Mouse (Mus musculus): ENCODE measurements around the gene Dab1.

Gene Dab1

GRCm38 (mm10) chr4:104509230-104509985, 890.2 kb downstream of the Dab1 start:
- ChIA-PET CTCF (interaction anchor here in 1 of 4 experiments (0.6 kb wide), 1 partner anchor 46 kb away, joined by 4 read pairs; no protein-coding TSS in a partner anchor), POLR2A (no interaction called here)

DNA sequence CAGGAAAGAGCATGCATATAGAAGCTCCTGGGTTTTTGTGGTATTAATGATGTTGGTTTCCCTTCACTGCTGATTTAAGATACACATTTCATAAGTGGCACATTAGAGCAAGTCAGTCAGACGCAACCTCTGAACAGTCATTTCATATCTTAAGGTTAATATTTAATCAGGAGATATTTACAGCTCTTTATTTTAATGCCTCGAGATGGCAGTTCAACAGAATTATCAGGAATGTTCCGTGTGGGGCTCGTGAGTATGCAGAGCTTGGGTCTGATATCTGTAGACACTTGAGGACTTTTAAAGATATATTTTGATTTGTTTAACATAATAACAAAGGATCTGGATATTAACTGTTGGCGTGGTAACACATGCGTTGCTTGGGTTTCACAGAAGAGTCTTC, 892.7 kb downstream of the Dab1 start:
- CTCF ChIA-PET = no interaction called here
- POLR2A ChIA-PET = no interaction called here

DNA sequence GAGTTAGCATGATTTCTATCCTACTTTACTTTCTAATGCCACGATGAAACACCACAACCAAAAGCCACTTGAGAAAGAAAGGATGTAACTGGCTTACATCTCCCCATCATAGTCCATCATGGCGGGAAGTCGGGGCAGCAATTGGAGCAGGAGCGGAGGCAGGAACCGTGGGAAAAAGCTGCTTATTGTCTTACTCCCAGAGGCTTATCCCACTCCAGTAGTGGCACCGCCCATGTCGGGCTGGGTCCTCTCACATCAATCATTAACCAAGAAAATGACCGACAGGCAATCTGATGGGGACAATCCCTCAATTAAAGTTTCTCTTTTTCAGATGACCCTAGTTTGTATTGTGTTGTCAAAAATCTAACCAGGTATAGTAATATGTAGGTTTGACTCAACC, 893.4 kb downstream of the Dab1 start:
- CTCF ChIA-PET = no interaction called here
- POLR2A ChIA-PET = no interaction called here

DNA sequence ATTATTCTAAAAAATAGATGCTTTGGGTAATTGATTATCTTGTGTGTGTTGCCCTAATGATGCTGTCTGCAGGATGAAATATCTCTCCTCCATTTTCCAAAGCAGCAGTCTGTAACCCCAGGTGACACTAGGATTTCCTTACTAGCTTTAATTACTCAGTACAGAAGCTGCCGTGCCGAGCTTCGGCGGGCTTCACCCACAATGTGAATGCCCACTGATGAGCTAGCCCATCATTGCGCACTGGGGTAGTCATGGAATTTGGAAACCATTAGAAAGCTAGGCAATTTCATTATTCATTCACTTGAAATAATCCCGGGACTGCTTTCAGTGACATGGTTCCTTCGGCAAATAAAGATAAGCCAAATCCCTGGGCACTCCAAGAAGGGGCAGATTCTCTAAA, 894.5 kb downstream of the Dab1 start:
- ChIA-PET CTCF (no interaction called here), POLR2A (interaction anchor here in 1 of 4 experiments (0.7 kb wide), 1 partner anchor 1143 kb away, joined by 3 read pairs; no protein-coding TSS in a partner anchor)

GRCm38 (mm10) chr4:104514568-104515000, 895.4 kb downstream of the Dab1 start:
- POLR2A ChIA-PET = interaction anchor here in 3 of 4 experiments (0.5 to 1.2 kb wide), 5 partner anchors 9 to 1142 kb away, joined by 3 to 4 read pairs (median 3); no protein-coding TSS in a partner anchor
- CTCF ChIA-PET = interaction anchor here (0.5 to 1.8 kb wide), 28 partner anchors 9 to 1441 kb away, joined by 3 to 11 read pairs (median 3); partner anchors contain the start of gene Fyb2 (in 1 of the 4)

GRCm38 (mm10) chr4:104515681-104516080, 896.5 kb downstream of the Dab1 start:
- POLR2A ChIA-PET = interaction anchor here in 2 of 4 experiments (0.7 to 1.6 kb wide), 2 partner anchors 15 to 451 kb away, joined by 3 read pairs; no protein-coding TSS in a partner anchor

DNA sequence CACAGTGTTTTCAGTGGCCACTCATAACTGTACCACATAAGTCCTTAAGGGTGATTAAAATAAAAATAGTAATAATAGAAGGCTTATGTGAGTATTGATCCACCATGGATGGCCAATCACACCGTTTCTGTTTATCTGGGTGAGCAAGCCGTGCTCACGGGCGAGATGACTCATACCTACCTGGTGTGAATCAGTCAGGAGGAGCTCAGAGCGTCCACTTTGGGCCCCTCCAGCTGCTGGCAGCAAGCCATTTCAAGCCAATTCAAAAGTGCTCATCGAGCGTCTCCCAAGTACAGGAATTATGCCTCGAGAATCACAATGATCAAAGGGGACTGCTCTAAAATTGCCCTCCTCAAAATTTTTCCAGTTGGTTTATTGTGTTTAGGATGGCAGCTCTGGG, 903.2 kb downstream of the Dab1 start:
- POLR2A ChIA-PET = no interaction called here

More at GRCm38 (mm10) chr4:104515681-104516080, 896.5 kb downstream of the Dab1 start:
- CTCF ChIA-PET = interaction anchor here (0.5 to 1.8 kb wide), 6 partner anchors 11 to 611 kb away, joined by 3 to 11 read pairs (median 6); no protein-coding TSS in a partner anchor

GRCm38 (mm10) chr4:104523776-104524175, 904.6 kb downstream of the Dab1 start:
- POLR2A ChIA-PET = interaction anchor here in 2 of 4 experiments (0.7 to 1.1 kb wide), 2 partner anchors 9 to 22 kb away, joined by 3 read pairs; no protein-coding TSS in a partner anchor
- CTCF ChIA-PET = interaction anchor here (1.3 to 2.7 kb wide), 4 partner anchors 9 kb away, joined by 3 to 11 read pairs (median 7); no protein-coding TSS in a partner anchor

More for the DNA sequence above, 903.2 kb downstream of the Dab1 start:
- CTCF ChIA-PET = no interaction called here

GRCm38 (mm10) chr4:104529905-104530646, 910.9 kb downstream of the Dab1 start:
- POLR2A ChIA-PET = interaction anchor here in 1 of 4 experiments (0.8 kb wide), 1 partner anchor 14 kb away, joined by 3 read pairs; no protein-coding TSS in a partner anchor
- CTCF ChIA-PET = no interaction called here

- POLR2A ChIA-PET = no interaction called here
- CTCF ChIA-PET = no interaction called here
These were observed 913.7 kb downstream of the Dab1 start for GRCm38 (mm10) chr4:104532846-104533245.

DNA sequence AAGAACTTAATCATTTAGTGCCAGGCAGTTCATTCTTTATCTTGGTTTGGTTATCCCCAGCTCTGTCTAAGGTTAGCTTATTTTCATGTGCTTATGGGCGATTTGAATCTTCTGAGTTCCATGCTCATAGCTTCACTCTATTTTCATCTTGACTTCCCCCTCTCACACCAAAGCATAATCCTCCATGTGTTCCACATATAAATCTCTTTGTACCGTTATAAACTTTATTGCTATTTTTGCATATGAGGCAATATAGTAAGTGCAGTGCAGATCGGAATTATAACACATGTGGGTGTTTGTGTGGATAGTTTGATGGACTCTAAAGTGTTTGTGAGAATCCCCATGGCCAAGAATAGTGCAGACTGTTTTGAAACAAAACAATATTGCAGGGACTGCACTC, 919.3 kb downstream of the Dab1 start:
- POLR2A ChIA-PET = no interaction called here
- CTCF ChIA-PET = no interaction called here

GRCm38 (mm10) chr4:104539047-104539446, 919.9 kb downstream of the Dab1 start:
- ChIA-PET CTCF (no interaction called here), POLR2A (no interaction called here)

DNA sequence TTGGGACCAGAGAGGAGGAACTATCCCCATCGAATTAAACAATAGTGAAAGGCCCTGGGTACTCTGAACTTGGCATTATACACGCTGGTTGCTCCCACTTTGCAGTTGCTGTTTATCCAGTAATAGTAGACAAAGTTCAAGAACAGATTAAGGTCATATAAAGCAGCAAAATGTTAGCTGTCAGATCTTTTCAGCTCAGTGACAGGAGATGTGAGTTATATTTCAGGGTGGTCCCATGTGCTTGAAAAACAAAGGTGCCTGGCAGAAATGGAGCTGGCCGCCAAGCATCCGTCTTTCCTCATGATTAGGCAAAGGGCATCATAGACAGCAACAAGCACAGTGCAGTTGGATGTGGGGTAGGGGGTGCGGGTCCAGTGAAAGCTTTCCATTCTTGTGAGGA, 927.9 kb downstream of the Dab1 start:
- ChIA-PET CTCF (no interaction called here), POLR2A (no interaction called here)

DNA sequence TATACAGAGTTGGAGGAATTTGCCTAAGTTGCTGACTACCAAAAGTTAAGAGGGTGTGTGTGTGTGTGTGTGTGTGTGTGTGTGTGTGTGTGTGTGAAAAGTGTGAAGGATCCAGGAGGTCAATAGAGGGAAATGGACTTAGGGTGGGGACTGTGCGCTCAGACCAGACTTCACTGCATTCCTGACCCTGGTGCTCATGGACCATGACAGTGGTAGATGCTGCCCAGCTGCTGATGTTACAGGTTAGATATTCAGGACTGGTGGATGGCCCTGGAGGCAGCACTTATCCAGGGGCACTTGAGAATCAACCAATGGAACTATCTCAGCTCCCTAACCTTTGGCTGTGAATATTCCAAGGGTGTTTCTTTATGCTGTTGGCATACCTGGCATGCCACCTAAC, 929.1 kb downstream of the Dab1 start:
- ChIA-PET POLR2A (no interaction called here), CTCF (no interaction called here)

GRCm38 (mm10) chr4:104550581-104551205, 931.5 kb downstream of the Dab1 start:
- CTCF ChIA-PET = no interaction called here

DNA sequence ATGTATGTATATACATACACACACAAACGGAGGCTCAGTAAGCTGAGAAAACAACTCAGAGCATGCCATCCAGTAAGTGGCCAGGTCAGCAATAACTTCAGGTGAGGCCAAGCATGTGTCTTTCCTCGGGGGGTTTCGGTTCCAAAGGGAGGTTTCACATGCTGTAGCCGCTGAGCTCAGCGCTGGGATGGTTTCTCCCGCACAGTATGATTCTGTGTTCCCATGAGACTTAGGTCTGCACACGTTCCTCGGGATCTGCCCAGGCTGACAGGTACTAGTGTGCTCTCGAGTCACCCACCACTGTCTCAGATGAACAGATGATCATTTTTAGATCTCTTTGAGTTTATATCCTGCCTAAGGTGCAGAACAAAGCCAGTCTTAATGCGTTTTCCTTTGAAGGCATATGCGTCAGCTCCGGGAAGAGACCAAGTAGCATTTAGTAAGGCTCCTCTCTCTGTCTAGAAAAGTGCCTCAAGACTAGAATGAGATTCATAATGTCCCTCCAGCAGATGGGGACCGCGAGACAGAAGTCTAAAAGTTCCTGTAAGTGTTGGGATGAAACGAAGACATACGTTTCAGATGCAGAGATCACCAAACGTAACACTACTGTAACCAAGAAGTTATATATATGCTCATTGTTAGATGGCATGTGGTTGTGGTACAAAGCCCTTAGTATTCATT, 932.4 kb downstream of the Dab1 start:
- ChIA-PET POLR2A (no interaction called here), CTCF (no interaction called here)

More at GRCm38 (mm10) chr4:104550581-104551205, 931.5 kb downstream of the Dab1 start:
- POLR2A ChIA-PET = interaction anchor here in 1 of 4 experiments (0.7 to 0.8 kb wide), 2 partner anchors 17 to 34 kb away, joined by 3 read pairs; no protein-coding TSS in a partner anchor

GRCm38 (mm10) chr4:104555408-104555807, 936.2 kb downstream of the Dab1 start:
- POLR2A ChIA-PET = interaction anchor here in 1 of 4 experiments (0.5 kb wide), 1 partner anchor 670 kb away, joined by 3 read pairs; no protein-coding TSS in a partner anchor
- CTCF ChIA-PET = interaction anchor here in 1 of 4 experiments (0.6 kb wide), 1 partner anchor 46 kb away, joined by 4 read pairs; no protein-coding TSS in a partner anchor

- ChIA-PET CTCF (no interaction called here), POLR2A (no interaction called here)
These were observed 944.4 kb downstream of the Dab1 start for GRCm38 (mm10) chr4:104563512-104563911.

DNA sequence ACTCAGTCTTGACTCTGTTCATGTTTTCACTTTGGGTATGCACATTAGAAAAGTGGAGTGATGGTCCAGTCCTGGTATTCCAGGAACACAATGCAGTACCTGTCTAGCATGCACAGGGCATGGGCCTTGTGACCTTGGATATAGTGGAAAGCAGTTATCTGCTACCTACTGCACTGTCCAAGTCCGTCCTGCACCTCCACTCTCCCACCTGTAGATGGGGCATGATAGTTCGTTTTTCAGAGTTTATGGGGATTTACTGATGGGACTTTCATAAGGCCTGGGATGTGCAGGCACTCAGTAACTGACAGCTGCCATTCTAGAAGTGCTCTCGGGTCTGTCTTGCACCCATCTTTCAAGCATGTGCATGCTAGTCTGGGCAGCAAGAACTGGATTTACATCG, 951.4 kb downstream of the Dab1 start:
- POLR2A ChIA-PET = interaction anchor here in 1 of 4 experiments (1.5 kb wide), 1 partner anchor 56 kb away, joined by 3 read pairs; no protein-coding TSS in a partner anchor

More for the DNA sequence above, 951.4 kb downstream of the Dab1 start:
- CTCF ChIA-PET = no interaction called here
